Mouse (Mus musculus) liver, embryonic 14.5 days (tissue): ENCODE results near the gene St3gal6. TPM values are rescaled to one million over a fixed set of nuclear protein-coding genes. Genes with fewer than 3 reads are reported as not detected.
A peak's percentile ranks its signal among the peaks of the same experiment; 100 is the strongest.

Source experiments
- ATAC-seq: fragments of 200-750 bp; cut with Nextera tagmentation; 2 replicates; pipeline ENCODE4 v1.8.0; 2017; ENCODE audit warnings: moderate number of reproducible peaks, mild to moderate bottlenecking, moderate library complexity; ENCODE audit not compliant: insufficient read depth
- DNase-seq, 3 experiments: peaks; one replicate each; pipeline ENCODE4 v3.0.0-alpha.2; 2012 to 2013; ENCODE audit warnings: low read depth in 3 of 3, low spot score in 3 of 3
- H3K27ac ChIP-seq: fragments of 300-500 bp; sonication (generic); 2 replicates; pipeline ENCODE4 v1.5.1; 2014; ENCODE audit warnings: moderate library complexity, mild to moderate bottlenecking, control low read depth, inconsistent platforms
- H3K27me3 ChIP-seq: fragments of 300-500 bp; sonication (generic); 2 replicates; pipeline ENCODE4 v1.6.1; 2014; ENCODE audit warnings: mild to moderate bottlenecking, low read length, moderate library complexity; ENCODE audit not compliant: control insufficient read depth, insufficient read depth
- H3K36me3 ChIP-seq: fragments of 300-500 bp; sonication (generic); replicated peaks from 2 replicates; pipeline ENCODE4 v1.6.1; 2014; ENCODE audit warnings: low read depth; ENCODE audit not compliant: control insufficient read depth, insufficient read depth
- H3K4me1 ChIP-seq, 2 experiments: fragments of 200-500 bp in 1 of 2; fragments of 300-500 bp in 1 of 2; sonication (generic) in 1 of 2; replicated peaks; 2 replicates each; pipeline ENCODE4 v1.6.1; 2012 to 2014; ENCODE audit warnings: antibody characterized with exemption in 1 of 2, inconsistent platforms in 1 of 2, low read length in 1 of 2; ENCODE audit not compliant: control insufficient read depth in 2 of 2, insufficient read depth in 2 of 2
- H3K4me2 ChIP-seq: fragments of 300-500 bp; sonication (generic); 2 replicates; pipeline ENCODE4 v1.6.1; 2014; ENCODE audit warnings: low read depth, mild to moderate bottlenecking, control low read depth, moderate library complexity
- H3K4me3 ChIP-seq, 2 experiments: fragments of 200-500 bp in 1 of 2; fragments of 300-500 bp in 1 of 2; sonication (generic) in 1 of 2; 2 replicates each; pipeline ENCODE4 v1.5.1; 2012 to 2014; ENCODE audit warnings: low read depth in 2 of 2, low read length in 2 of 2, mild to moderate bottlenecking in 2 of 2, control low read depth in 1 of 2, inconsistent platforms in 1 of 2, moderate library complexity in 1 of 2; ENCODE audit not compliant: insufficient read depth in 1 of 2
- H3K9ac ChIP-seq: fragments of 300-500 bp; sonication (generic); replicated peaks from 2 replicates; pipeline ENCODE4 v1.6.1; 2014; ENCODE audit warnings: mild to moderate bottlenecking, control low read depth, moderate library complexity
- H3K9me3 ChIP-seq: fragments of 300-500 bp; sonication (generic); 2 replicates; pipeline ENCODE4 v1.6.1; 2016; ENCODE audit warnings: low read length, mixed read lengths; ENCODE audit not compliant: control insufficient read depth
- CTCF ChIP-seq: IDR thresholded peaks from 2 replicates; pipeline ENCODE4 v1.5.1; 2016; ENCODE audit warnings: antibody characterized with exemption, low read depth, control low read depth
- EP300 ChIP-seq: IDR thresholded peaks from 2 replicates; pipeline ENCODE4 v1.6.1; 2016; ENCODE audit warnings: antibody characterized with exemption, low read depth
- WGBS: fragments of 180-500 bp; shearing (Covaris S2); extraction: QIAGEN DNeasy Blood & Tissue Kit; methylation state at CpG from one replicate; pipeline ENCODE4 v1.1.7; 2014; ENCODE audit not compliant: insufficient replicate concordance; 5-methylcytosine and 5-hydroxymethylcytosine counted together
- polyA plus RNA-seq, 2 experiments: library from polyadenylated mRNA; depleted of rRNA in 1 of 2; stranded (reverse) in 1 of 2; unstranded in 1 of 2; fragments of >200 nt; fragmentation: Nextera tagmentation in 1 of 2; extraction: Ambion mirVana in 1 of 2; gene quantifications; 2 replicates each; pipeline versions ENCODE4 v1.2.1 to v1.2.3; 2012 to 2014

Gene St3gal6
- polyA plus RNA-seq, 2 experiments = 10.4 to 25.6 TPM

DNA sequence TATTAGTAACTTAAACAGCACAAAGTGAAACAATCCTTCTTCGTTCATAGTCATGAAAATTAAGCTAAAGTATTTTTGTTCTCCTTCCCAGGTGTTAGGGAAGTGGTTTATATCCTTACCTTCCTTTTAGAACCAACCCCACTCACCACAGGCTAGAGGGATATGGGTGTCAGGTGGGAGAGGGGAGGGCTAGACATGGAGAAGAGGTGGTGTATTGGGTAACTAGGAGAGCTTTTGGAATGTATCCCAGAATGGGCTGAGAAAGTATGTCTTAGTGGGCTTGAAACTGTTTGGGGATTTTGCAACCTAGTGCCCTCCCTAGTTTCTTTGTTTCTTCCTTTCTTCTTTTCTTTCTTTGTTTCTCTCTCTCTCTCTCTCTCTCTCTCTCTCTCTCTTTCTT is 30.6 kb upstream of the St3gal6 start:
- Histone ChIP-seq H3K27ac (no peak overlapping the region), H3K9me3 (no peaks in the 10 kb centered on the region), H3K27me3 (no peaks in the 10 kb centered on the region), H3K9ac (no peak overlapping the region), H3K36me3 (no peaks in the 10 kb centered on the region), H3K4me2 (no peak overlapping the region), H3K4me3 (no peak overlapping the region), H3K4me1 (no peaks in the 10 kb centered on the region)
- WGBS = 38% methylated on average over 1 of the region's 1 CpGs
- DNase-seq (no peak), ATAC-seq (no peak)
- no peak for TF ChIP-seq CTCF
- TF ChIP-seq EP300 = no peak

DNA sequence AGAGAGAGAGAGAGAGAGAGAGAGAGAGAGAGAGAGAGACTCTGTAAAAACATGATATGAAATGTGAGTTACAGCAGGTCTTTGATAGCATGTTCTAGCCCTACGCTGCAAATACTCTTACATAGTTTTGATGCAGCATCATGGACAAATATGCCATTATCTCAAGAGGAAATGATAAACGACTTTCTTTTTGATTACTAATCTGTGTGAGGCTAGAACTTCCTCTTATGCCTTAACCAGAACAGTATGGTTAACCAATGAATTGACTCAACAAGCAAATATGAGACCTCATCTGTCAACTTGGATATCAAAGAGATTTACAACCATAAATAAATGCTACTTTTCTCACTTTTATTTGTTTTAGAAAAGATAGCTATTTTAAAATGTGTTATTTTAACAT is 24.0 kb upstream of the St3gal6 start:
- peaks cover 3 to 6% of the 10 kb centered on the region in 2 experiments for H3K4me1 ChIP-seq
- H3K4me3 ChIP-seq = no peak overlapping the region
- no peaks in the 10 kb centered on the region for H3K36me3 ChIP-seq
- no peak for DNase-seq
- TF ChIP-seq EP300 = no peak
- TF ChIP-seq CTCF = no peak
- H3K9ac ChIP-seq = no peak overlapping the region
- no peaks in the 10 kb centered on the region for H3K27me3 ChIP-seq
- no peak overlapping the region for H3K27ac ChIP-seq
- no peak for ATAC-seq
- H3K4me2 ChIP-seq = no peak overlapping the region
- H3K9me3 ChIP-seq = no peaks in the 10 kb centered on the region
- 15% methylated on average over 2 of the region's 2 CpGs for WGBS

DNA sequence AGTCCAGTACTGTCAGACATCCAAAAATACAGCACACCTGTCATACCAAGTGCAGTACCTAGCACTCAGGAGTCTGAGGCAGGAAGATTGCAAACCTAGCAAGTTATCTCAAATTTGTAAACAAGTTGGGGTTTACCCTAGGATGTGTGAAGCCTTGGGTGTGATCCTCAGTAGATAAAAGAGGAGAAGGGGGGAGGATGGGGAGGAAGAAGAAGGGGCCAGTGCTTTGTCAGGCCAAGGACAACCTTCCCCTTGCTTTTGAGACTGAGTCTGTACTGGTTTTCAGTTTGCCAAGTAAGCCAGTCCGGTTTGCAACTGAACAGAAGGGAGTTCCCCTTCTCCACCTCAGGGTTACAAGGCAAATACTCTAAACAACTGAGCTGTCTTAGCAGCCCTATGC is 22.1 kb upstream of the St3gal6 start:
- WGBS = 17% methylated on average over 1 of the region's 1 CpGs
- no peak overlapping the region for H3K4me2 ChIP-seq
- H3K27ac ChIP-seq = no peak overlapping the region
- H3K9ac ChIP-seq = no peak overlapping the region
- no peak overlapping the region for H3K4me3 ChIP-seq
- H3K36me3 ChIP-seq = no peaks in the 10 kb centered on the region
- no peaks in the 10 kb centered on the region for H3K9me3 ChIP-seq
- peak; percentile 61; the same call in 1 of the 2 replicates for ATAC-seq
- peaks cover 3 to 11% of the 10 kb centered on the region in 2 experiments for H3K4me1 ChIP-seq
- H3K27me3 ChIP-seq = no peaks in the 10 kb centered on the region
- no peak for TF ChIP-seq EP300
- DNase-seq = no peak

DNA sequence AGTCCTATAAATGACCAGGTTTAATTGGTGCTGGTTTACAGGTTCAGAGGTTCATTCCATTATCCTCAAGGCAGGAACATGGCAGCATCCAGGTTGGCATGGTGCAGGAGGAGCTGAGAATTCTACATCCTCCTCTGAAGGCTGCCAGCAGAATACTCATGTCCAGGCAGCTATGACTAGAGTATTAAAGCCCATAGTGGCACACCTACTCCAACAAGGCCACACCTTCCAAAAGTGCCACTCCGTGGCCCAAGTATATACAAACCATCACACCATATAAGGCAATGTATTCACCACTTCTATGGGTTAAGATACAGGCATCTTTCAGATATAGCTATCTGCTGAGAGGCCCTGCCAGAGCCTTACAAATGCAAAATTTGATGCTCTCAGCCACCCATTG is 15.4 kb upstream of the St3gal6 start:
- TF ChIP-seq CTCF = no peak
- TF ChIP-seq EP300 = no peak
- no peak for DNase-seq
- peak; percentile 45; the same call in 1 of the 2 replicates for ATAC-seq
- Histone ChIP-seq H3K4me2 (no peak overlapping the region), H3K4me1 (peaks cover 6 to 26% of the 10 kb centered on the region in 2 experiments), H3K36me3 (no peaks in the 10 kb centered on the region), H3K4me3 (no peak overlapping the region), H3K9ac (no peak overlapping the region), H3K27me3 (no peaks in the 10 kb centered on the region), H3K9me3 (no peaks in the 10 kb centered on the region), H3K27ac (no peak overlapping the region)
- 31% methylated on average over 1 of the region's 1 CpGs for WGBS

DNA sequence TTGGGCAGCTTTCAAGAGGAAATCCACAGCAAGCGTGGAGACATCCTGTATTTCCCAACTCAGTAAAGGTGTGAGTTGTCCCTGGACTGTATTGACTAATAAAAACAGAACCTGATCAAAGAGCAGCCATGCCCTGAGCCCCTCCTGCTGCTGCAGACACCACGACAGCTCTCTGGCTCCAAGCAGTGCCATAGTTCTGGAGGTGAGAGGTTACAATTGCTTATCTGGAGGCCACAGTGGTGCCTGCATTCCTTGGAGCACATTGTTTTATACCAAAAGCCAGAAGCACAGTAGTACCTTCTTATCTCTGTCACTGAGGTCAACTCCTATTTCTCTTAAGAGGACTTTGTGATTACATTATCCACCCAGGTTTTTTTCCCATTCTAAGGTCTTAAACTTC is 15.0 kb upstream of the St3gal6 start:
- no peaks in the 10 kb centered on the region for H3K27me3 ChIP-seq
- H3K9ac ChIP-seq = no peak overlapping the region
- WGBS = 30% methylated on average over 2 of the region's 2 CpGs
- H3K27ac ChIP-seq = no peak overlapping the region
- H3K9me3 ChIP-seq = no peaks in the 10 kb centered on the region
- H3K4me3 ChIP-seq = no peak overlapping the region
- TF ChIP-seq CTCF (no peak), EP300 (peak; percentile 67; the same call in 1 of the 2 replicates)
- ATAC-seq = peak; percentile 69
- no peaks in the 10 kb centered on the region for H3K36me3 ChIP-seq
- H3K4me2 ChIP-seq = no peak overlapping the region
- no peak for DNase-seq
- H3K4me1 ChIP-seq = peaks cover 11 to 30% of the 10 kb centered on the region in 2 experiments
